Mouse (Mus musculus): ENCODE results near the gene H2-K1. TPM values are rescaled to one million over a fixed set of nuclear protein-coding genes. Genes with fewer than 3 reads are reported as not detected.

The H2-K1 gene
- polyA plus RNA-seq, 1 experiment: 0.91 TPM

DNA sequence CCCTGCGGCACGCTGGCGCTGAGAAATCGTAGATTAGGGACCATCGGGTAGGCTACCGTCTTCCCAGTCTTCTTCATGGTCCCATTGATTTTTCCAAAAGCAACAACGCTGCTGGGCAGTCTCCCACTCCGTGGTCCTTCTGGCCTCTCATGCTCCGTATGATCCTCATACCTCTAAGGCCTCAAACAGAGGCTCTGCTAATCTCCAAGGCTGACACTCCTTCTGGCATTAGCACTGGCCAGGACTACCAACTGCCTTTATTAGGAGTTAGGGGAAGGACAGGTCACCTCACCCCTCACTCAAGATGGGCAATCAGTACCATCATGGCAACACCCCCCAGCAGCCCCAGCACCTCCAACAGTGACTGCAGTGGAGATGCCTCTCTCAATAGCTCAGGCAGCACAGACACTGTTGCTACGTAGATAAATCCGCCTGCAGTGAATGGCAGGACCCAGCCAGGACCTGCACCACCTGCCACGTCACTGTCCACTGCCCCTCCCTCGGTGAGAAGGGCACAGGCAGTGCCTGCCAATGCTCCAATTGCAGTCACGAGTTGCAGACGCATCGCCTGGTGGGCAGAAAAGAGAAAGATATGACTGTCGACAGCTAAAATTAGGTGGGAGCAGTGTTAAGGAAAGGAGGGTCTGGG lies 28.5 kb upstream of the H2-K1 start:
- no peak for TF ChIP-seq TAL1 (IDR thresholded peaks at IDR 0.05; ENCODE audit: low read length)
- TF ChIP-seq GATA1 (IDR thresholded peaks at IDR 0.05; ENCODE audit: low read length): no peak
- no peaks in the 10 kb centered on the region for H3K27me3 ChIP-seq (ENCODE audit: control insufficient read depth)
- peak overlapping the region; percentile 84 for H3K4me3 ChIP-seq (replicated peaks)
- no peaks in the 10 kb centered on the region for H3K9me3 ChIP-seq (ENCODE audit: control insufficient read depth, low read length)
- H3K4me1 ChIP-seq (ENCODE audit: control insufficient read depth): peaks cover 90% of the 10 kb centered on the region
- H3K36me3 ChIP-seq (ENCODE audit: control insufficient read depth): peaks cover 35% of the 10 kb centered on the region

DNA sequence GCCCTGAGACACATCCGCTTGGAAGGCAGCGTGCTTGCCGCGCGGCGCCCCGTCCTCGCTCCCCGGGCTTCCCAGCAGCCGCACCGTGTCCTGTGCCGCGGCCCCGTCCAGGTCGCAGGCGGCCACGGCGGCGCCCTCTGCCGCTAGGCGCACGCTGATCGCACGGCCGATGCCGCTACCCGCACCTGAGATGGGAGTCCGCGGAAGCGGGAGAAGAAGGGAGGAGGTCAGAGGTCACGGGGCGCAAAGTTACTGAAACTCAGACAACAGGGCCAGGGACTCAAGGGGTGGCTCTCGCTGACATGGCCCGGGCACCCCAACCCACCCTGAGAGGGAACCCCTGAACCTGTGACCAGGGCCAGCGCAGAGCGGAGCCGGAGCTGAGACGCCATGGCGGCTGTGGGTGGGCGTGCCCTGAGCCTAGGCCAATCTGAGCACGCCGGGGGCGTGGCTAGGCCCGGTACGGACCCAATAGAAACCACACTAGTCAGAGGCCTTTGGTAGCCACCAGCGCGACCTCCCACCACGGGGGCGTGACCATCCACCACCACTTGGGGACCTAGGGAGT lies 27.6 kb upstream of the H2-K1 start, which contains the start of gene H2-Ke6:
H2-Ke6 (minus strand) TSS at position 405 of the 568 bp plus-strand sequence.
- TF ChIP-seq GATA1 (IDR thresholded peaks at IDR 0.05; ENCODE audit: low read length) (no peak), TAL1 (IDR thresholded peaks at IDR 0.05; ENCODE audit: low read length) (no peak)
- Histone ChIP-seq H3K36me3 (ENCODE audit: control insufficient read depth) (peaks cover 36% of the 10 kb centered on the region), H3K27me3 (ENCODE audit: control insufficient read depth) (no peaks in the 10 kb centered on the region), H3K4me3 (replicated peaks) (peak within 1 kb of the TSS; percentile 84), H3K9me3 (ENCODE audit: control insufficient read depth, low read length) (peaks cover 7% of the 10 kb centered on the region), H3K4me1 (ENCODE audit: control insufficient read depth) (peaks cover 85% of the 10 kb centered on the region)

DNA sequence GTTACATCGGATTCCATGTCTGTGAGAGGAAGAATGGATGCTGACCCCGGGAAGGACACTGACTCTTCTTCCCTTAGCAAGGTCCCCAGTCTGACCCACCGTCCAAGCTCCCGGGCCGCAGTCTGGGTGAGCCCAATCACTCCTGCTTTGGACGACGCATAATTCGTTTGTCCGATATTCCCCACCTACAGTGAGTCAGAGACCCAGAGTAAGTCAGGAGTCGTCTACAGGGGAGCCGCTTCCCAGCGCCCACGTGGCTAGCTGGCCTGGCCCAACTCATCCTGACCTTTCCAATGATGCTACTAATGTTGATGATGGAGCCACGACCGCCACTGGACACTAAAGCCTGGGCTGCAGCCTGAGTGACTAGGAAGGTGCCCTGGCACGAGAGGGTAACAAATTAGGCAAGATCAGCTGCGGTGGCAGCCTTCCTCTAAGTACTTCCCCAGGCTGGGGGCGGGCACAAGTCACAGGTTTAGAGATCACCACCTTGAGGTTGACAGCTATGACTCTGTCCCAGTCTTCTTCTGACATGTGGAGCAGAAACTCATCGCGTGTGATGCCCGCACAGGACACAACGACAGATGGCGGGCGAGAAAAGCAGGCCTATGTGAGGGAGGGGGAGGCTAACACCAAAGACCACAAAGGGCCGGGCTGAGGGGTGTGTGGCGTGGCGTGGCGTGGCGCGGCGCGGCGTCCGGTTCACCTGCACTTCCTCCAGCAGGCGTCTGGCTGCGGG lies 26.9 kb upstream of the H2-K1 start:
- no peaks in the 10 kb centered on the region for H3K27me3 ChIP-seq (ENCODE audit: control insufficient read depth)
- H3K36me3 ChIP-seq (ENCODE audit: control insufficient read depth): peaks cover 43% of the 10 kb centered on the region
- TF ChIP-seq GATA1 (IDR thresholded peaks at IDR 0.05; ENCODE audit: low read length): no peak
- H3K4me1 ChIP-seq (ENCODE audit: control insufficient read depth): peaks cover 79% of the 10 kb centered on the region
- peak overlapping the region; percentile 84 for H3K4me3 ChIP-seq (replicated peaks)
- H3K9me3 ChIP-seq (ENCODE audit: control insufficient read depth, low read length): peaks cover 13% of the 10 kb centered on the region

DNA sequence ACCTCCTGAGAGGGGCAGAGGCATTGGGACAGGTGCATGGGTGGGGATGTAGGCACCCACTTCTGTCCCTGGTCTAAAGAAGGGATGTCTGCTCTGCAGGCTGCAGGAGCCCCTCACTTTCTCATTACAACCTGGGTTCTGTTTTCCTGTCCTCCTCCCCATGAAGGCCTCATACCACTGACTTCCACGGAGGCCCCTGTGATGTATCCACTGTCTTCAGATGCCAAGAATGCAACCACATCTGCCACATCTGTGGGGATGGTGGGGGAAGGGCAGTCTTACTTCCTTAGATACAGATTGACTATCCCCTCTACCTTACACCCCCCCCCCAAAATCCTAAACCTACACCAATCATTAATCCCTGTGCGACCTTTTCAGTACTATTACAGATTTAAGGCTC lies 26.1 kb upstream of the H2-K1 start:
- H3K4me1 ChIP-seq (ENCODE audit: control insufficient read depth): peaks cover 79% of the 10 kb centered on the region

DNA sequence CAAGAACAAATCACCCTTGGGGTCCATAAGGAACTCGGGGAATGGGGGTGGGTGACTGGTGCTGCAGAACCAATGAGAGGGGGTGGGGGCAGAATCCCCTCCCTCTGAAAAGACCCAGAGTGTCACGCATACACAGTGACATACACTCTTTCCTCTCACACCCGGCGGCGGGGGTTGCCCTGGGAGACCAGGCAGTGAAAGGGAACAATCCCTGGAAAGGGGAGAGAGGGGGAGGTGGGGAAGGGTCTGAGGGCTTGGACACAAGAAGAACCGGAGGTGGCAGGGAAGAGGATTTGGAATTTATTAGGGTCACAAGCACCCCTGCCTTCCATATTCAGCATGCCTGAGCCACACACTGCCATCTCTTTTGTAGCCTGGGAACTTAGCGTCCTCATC lies 25.6 kb upstream of the H2-K1 start:
- H3K4me3 ChIP-seq (replicated peaks): peak overlapping the region; percentile 91
- peaks cover 74% of the 10 kb centered on the region for H3K4me1 ChIP-seq (ENCODE audit: control insufficient read depth)
- H3K9me3 ChIP-seq (ENCODE audit: control insufficient read depth, low read length): peaks cover 25% of the 10 kb centered on the region
- TF ChIP-seq TAL1 (IDR thresholded peaks at IDR 0.05; ENCODE audit: low read length) (no peak), GATA1 (IDR thresholded peaks at IDR 0.05; ENCODE audit: low read length) (no peak)
- H3K36me3 ChIP-seq (ENCODE audit: control insufficient read depth): peaks cover 54% of the 10 kb centered on the region
- no peaks in the 10 kb centered on the region for H3K27me3 ChIP-seq (ENCODE audit: control insufficient read depth)

More for the DNA sequence above, 26.1 kb upstream of the H2-K1 start:
- Histone ChIP-seq H3K36me3 (ENCODE audit: control insufficient read depth) (peaks cover 51% of the 10 kb centered on the region), H3K27me3 (ENCODE audit: control insufficient read depth) (no peaks in the 10 kb centered on the region), H3K4me3 (replicated peaks) (peak overlapping the region; percentile 1), H3K9me3 (ENCODE audit: control insufficient read depth, low read length) (peaks cover 20% of the 10 kb centered on the region)
- TF ChIP-seq GATA1 (IDR thresholded peaks at IDR 0.05; ENCODE audit: low read length): no peak
- no peak for TF ChIP-seq TAL1 (IDR thresholded peaks at IDR 0.05; ENCODE audit: low read length)

DNA sequence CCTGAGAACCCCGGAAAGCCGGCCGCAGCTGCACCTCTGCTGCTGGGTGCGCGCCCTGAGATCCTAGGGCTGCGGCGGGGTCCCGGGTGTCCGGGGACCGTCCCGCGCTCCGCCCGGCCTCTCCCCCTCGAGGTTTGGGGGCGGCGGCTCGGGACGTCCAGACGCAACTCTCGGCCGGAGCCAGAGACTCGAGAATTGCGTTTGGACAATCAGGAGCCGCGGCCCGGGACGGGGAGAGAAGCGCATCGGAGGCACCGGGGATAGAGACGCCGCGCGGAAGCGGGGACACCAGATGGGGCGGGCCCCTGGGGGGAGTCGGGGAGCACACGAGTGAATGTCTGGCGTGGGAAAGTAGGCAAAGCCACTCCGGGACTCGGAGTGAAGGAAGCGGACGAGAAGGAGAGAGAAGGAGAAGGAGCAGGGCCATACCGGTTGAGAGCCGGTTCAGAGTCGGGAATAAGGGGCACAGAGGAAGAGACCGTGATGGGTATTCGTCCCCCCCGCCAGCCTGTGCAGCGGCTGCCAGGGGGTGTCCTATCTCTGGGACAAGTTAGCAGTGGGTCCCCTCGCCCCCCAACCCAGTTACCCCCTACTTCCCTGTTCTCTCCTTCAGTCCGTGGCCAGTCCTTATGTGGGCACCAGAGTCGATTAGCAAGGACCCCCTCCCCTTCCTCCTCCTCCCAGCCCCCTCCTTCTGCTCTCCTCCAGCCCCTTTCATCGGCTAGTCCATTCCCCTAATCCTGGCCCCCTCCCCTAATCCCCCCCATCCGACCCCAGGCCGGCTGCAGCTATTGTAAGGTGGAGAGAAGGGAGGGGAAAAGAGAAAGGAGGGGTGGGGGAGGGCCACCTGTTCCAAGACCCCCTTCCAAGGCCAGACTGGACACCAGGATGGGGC lies 25.0 kb upstream of the H2-K1 start:
- Histone ChIP-seq H3K9me3 (ENCODE audit: control insufficient read depth, low read length) (peaks cover 29% of the 10 kb centered on the region), H3K27me3 (ENCODE audit: control insufficient read depth) (no peaks in the 10 kb centered on the region), H3K4me1 (ENCODE audit: control insufficient read depth) (peaks cover 68% of the 10 kb centered on the region), H3K36me3 (ENCODE audit: control insufficient read depth) (peaks cover 49% of the 10 kb centered on the region), H3K4me3 (replicated peaks) (peak overlapping the region; percentile 91)
- TF ChIP-seq TAL1 (IDR thresholded peaks at IDR 0.05; ENCODE audit: low read length): no peak
- no peak for TF ChIP-seq GATA1 (IDR thresholded peaks at IDR 0.05; ENCODE audit: low read length)

DNA sequence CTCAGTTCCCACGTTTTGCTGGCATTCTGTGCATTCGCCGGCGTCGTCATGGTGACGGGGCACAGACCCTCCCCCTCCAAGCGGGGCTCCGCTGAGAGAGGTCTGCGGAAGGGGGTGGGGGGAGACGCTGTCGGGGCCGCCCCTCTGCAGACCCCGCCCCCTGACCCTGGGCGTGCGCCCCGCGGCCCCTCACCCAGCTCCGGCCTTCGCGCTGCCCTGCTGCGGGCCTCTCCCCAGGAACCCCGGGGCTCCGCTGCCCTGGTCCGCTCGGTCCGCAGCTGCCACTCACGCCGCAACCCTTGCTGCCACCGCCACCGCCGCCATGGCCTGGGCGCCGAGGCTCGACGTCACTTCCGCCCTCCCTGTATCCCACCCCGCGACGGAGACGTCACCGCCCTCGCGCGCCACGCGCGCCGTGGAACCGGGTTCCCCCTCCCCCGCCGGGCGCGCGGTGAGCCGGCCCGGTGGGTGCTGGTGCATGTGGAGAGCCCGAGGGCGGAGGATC lies 24.2 kb upstream of the H2-K1 start, which contains the start of gene Ring1:
Ring1 (minus strand) TSS at position 364 of the 505 bp plus-strand sequence.
- H3K27me3 ChIP-seq (ENCODE audit: control insufficient read depth): no peaks in the 10 kb centered on the region
- peaks cover 36% of the 10 kb centered on the region for H3K9me3 ChIP-seq (ENCODE audit: control insufficient read depth, low read length)
- TF ChIP-seq TAL1 (IDR thresholded peaks at IDR 0.05; ENCODE audit: low read length) (no peak), GATA1 (IDR thresholded peaks at IDR 0.05; ENCODE audit: low read length) (no peak)
- peaks cover 60% of the 10 kb centered on the region for H3K4me1 ChIP-seq (ENCODE audit: control insufficient read depth)
- peaks cover 41% of the 10 kb centered on the region for H3K36me3 ChIP-seq (ENCODE audit: control insufficient read depth)
- H3K4me3 ChIP-seq (replicated peaks): peak within 1 kb of the TSS; percentile 91

DNA sequence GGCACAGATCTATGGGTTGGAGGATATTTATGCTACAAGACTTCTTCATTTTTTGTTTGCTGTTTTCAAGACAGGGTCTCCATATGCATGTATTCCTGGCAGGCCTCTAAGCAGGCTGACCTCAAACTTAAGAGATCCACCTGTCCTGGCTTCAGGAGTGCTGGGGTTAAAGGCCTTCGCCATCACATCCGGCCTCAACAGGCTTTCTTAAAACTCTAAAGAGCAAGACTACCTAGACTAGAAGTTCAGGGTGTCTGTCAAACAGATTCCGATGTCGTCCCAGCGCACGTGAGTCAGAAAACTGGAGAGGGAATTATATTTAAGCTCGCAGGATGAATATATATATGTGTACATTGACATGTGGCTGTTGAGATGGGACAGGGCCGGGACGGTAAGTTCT lies 23.5 kb upstream of the H2-K1 start:
- Histone ChIP-seq H3K4me1 (ENCODE audit: control insufficient read depth) (peaks cover 53% of the 10 kb centered on the region), H3K4me3 (replicated peaks) (peak overlapping the region; percentile 91), H3K36me3 (ENCODE audit: control insufficient read depth) (peaks cover 34% of the 10 kb centered on the region), H3K9me3 (ENCODE audit: control insufficient read depth, low read length) (peaks cover 41% of the 10 kb centered on the region), H3K27me3 (ENCODE audit: control insufficient read depth) (no peaks in the 10 kb centered on the region)
- no peak for TF ChIP-seq GATA1 (IDR thresholded peaks at IDR 0.05; ENCODE audit: low read length)
- no peak for TF ChIP-seq TAL1 (IDR thresholded peaks at IDR 0.05; ENCODE audit: low read length)

Data from erythroblast, embryonic 14.5 days (primary cell).